Mouse (Mus musculus) forebrain, embryonic 10.5 days (tissue): Measurements from ENCODE around the gene Rps15. TPM values are rescaled to one million over a fixed set of nuclear protein-coding genes. Genes with fewer than 3 reads are reported as not detected.

Source experiments
- DNase-seq: peaks from one replicate; pipeline ENCODE4 v3.0.0-alpha.2; 2017; ENCODE audit warnings: low spot score; ENCODE audit errors: extremely low spot score
- H3K27ac ChIP-seq: fragments of 300-500 bp; sonication (generic); 2 replicates; pipeline ENCODE4 v1.5.1; 2016; ENCODE audit warnings: mild to moderate bottlenecking
- H3K27me3 ChIP-seq: fragments of 300-500 bp; sonication (generic); 2 replicates; pipeline ENCODE4 v1.6.1; 2016; ENCODE audit warnings: mild to moderate bottlenecking; ENCODE audit not compliant: poor library complexity, severe bottlenecking
- H3K36me3 ChIP-seq: fragments of 300-500 bp; sonication (generic); replicated peaks from 2 replicates; pipeline ENCODE4 v1.6.1; 2016; ENCODE audit warnings: mild to moderate bottlenecking, moderate library complexity
- H3K4me1 ChIP-seq: fragments of 300-500 bp; sonication (generic); 2 replicates; pipeline ENCODE4 v1.6.1; 2016
- H3K4me3 ChIP-seq: fragments of 300-500 bp; sonication (generic); 2 replicates; pipeline ENCODE4 v1.5.1; 2016; ENCODE audit warnings: mild to moderate bottlenecking, moderate library complexity
- H3K9me3 ChIP-seq: fragments of 300-500 bp; sonication (generic); 2 replicates; pipeline ENCODE4 v1.6.1; 2016; ENCODE audit warnings: mild to moderate bottlenecking, moderate library complexity
- WGBS: fragments of 180-500 bp; shearing (Covaris S2); methylation state at CpG from one replicate; pipeline ENCODE4 v1.1.7; 2016; 5-methylcytosine and 5-hydroxymethylcytosine counted together
- polyA plus RNA-seq: library from polyadenylated mRNA; unstranded; fragments of >200 nt; fragmentation: Nextera tagmentation; extraction: Ambion mirVana; gene quantifications from 2 replicates; pipeline ENCODE4 v1.2.1, GENCODE M21; 2016

The Rps15 gene
- polyA plus RNA-seq, 1 experiment from 2014 or later, result 1,144 TPM

DNA sequence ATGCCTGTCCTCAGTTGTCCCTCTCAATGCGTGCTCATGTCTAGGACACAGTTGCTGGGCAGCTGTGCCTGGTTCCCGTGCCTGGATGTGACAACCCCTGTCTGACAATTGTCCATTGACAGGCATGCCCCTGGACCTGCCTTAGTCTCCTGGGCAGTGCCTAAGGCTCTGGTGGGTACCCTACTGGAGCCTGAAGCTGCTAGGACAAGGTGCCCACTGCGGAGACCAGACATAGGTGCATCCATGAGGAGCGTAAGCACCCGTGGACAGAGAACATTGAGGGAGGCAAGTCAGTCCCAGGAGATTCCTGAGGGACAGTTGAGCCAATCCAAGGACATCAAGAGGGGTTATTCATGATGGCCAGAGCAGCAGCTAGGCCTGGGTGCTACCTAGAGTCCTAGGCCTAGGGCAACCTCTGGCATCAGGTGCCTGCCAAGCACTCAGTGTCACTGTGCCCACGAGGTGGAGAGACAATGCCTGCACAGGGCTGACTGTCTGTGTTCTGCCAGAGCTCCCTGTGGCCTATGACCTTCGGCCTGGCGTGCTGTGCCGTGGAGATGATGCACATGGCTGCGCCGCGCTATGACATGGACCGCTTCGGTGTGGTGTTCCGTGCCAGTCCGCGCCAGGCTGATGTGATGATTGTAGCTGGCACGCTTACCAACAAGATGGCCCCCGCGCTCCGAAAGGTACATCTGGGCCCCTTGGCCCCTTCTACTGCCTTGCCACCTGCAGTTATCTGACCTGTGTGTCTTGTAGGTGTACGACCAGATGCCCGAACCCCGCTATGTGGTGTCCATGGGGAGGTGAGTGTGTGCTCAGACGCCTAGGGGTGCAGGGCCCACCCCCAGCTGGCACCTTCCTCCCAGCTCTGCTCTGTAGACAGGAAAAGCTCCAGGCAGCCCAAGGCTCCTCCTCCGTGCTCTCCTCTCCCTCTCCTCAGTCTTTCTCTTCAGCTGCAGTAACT lies 37.6 kb upstream of the Rps15 start:
- no peak overlapping the region for H3K27ac ChIP-seq
- peaks cover 72% of the 10 kb centered on the region for H3K36me3 ChIP-seq
- peaks cover 39% of the 10 kb centered on the region for H3K4me1 ChIP-seq
- H3K4me3 ChIP-seq, result no peak overlapping the region
- no peaks in the 10 kb centered on the region for H3K9me3 ChIP-seq
- DNase-seq, result no peak
- H3K27me3 ChIP-seq, result peaks cover 7% of the 10 kb centered on the region
- 95% methylated on average over 26 of the region's 26 CpGs for WGBS

- Histone ChIP-seq H3K27me3 (peaks cover 12% of the 10 kb centered on the region), H3K27ac (no peak overlapping the region), H3K36me3 (peaks cover 72% of the 10 kb centered on the region), H3K4me3 (no peak overlapping the region; the same call in 1 of the 2 replicates), H3K4me1 (peaks cover 39% of the 10 kb centered on the region), H3K9me3 (no peaks in the 10 kb centered on the region)
- no peak for DNase-seq
- 89% methylated on average over 5 of the region's 5 CpGs for WGBS
Observed at GRCm38 (mm10) chr10:80255881-80256535, 36.2 kb upstream of the Rps15 start.

GRCm38 (mm10) chr10:80257936-80258335 lies 34.3 kb upstream of the Rps15 start:
- Histone ChIP-seq H3K4me1 (peaks cover 50% of the 10 kb centered on the region), H3K27ac (no peak overlapping the region), H3K4me3 (no peak overlapping the region), H3K36me3 (peaks cover 66% of the 10 kb centered on the region), H3K9me3 (no peaks in the 10 kb centered on the region), H3K27me3 (peaks cover 12% of the 10 kb centered on the region)
- WGBS, result 90% methylated on average over 2 of the region's 2 CpGs
- no peak for DNase-seq

DNA sequence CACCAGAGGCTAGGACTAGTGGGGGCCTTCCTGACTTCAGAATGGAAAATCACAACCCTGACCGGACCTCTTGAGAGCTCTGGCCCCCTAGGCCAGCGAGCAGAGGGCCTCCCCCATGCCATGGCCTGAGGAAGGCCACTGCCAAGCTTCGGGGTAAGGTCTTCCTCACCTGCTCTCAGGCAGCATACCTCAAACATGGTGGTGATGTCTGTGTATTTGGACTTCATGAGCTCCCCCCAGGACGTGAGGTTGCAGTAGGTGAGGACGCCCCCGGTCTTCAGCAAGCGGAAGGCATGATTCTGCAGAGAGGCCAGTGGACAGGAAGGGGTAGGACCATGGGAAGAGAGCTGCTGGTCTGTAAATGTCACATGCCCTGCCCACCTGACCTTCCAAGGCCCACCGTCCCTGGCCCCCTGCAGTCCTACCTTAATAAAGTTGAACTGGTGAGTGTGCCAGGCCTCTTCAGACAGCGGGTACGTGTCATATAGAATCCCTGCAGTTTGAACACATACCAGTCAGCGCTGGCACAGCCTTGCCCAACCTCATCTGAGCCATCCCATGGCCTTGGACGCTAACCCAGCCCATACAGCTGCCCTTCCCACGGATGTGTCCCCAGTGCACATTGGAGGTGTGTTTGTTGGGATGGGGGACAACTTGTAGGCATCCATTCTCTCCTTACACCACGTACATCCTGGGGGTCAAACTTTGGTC lies 33.3 kb upstream of the Rps15 start:
- peaks cover 56% of the 10 kb centered on the region for H3K36me3 ChIP-seq
- H3K4me3 ChIP-seq, result peak overlapping the region; percentile 57
- no peaks in the 10 kb centered on the region for H3K9me3 ChIP-seq
- peak overlapping the region; percentile 91 for H3K27ac ChIP-seq
- DNase-seq, result no peak
- peaks cover 12% of the 10 kb centered on the region for H3K27me3 ChIP-seq
- 92% methylated on average over 14 of the region's 14 CpGs for WGBS
- peaks cover 50% of the 10 kb centered on the region for H3K4me1 ChIP-seq

DNA sequence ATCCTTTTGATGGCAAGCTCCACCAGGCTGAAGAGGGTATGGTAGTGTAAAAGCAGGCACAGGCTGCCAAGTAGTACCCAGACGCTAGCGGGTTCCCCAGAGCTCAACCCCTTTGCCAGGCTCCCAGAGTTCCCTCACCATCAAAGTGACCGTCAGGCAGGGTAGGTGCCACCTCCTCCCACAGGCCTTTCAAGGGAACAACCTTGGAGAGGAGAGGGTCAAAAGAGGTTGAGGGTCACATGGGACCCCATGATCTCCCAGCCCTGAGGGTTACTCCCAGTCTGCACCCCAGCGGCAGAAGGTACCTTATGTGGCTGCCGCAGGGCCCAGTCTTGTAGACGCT lies 32.8 kb upstream of the Rps15 start:
- Histone ChIP-seq H3K27ac (peak overlapping the region; percentile 91), H3K4me3 (peak overlapping the region; percentile 57), H3K27me3 (peaks cover 12% of the 10 kb centered on the region), H3K36me3 (peaks cover 51% of the 10 kb centered on the region), H3K4me1 (peaks cover 54% of the 10 kb centered on the region), H3K9me3 (no peaks in the 10 kb centered on the region)
- WGBS, result 81% methylated on average over 6 of the region's 6 CpGs
- DNase-seq, result no peak

GRCm38 (mm10) chr10:80259861-80260641 lies 32.2 kb upstream of the Rps15 start:
- DNase-seq, result peak; percentile 50
- WGBS, result 11% methylated on average over 19 of the region's 19 CpGs
- H3K4me1 ChIP-seq, result peaks cover 58% of the 10 kb centered on the region

GRCm38 (mm10) chr10:80260642-80261584 lies 31.3 kb upstream of the Rps15 start, which contains the start of the genes Gamt and Dazap1:
TSS of gene Gamt (minus strand) at chr10:80261012.
TSS of gene Dazap1 (plus strand) at chr10:80261486.
- H3K9me3 ChIP-seq, result no peaks in the 10 kb centered on the region
- H3K4me3 ChIP-seq, result peak within 1 kb of the TSS; percentile 57
- H3K36me3 ChIP-seq, result peaks cover 36% of the 10 kb centered on the region
- H3K4me1 ChIP-seq, result peaks cover 61% of the 10 kb centered on the region
- peak; percentile 98 for DNase-seq
- H3K27ac ChIP-seq, result peak within 1 kb of the TSS; percentile 91
- under 1% methylated on average over 49 of the region's 49 CpGs for WGBS
- peaks cover 12% of the 10 kb centered on the region for H3K27me3 ChIP-seq

More at GRCm38 (mm10) chr10:80259861-80260641, 32.2 kb upstream of the Rps15 start:
- Histone ChIP-seq H3K36me3 (peaks cover 44% of the 10 kb centered on the region), H3K27ac (peak overlapping the region; percentile 91), H3K9me3 (no peaks in the 10 kb centered on the region), H3K4me3 (peak overlapping the region; percentile 57), H3K27me3 (peaks cover 12% of the 10 kb centered on the region)

DNA sequence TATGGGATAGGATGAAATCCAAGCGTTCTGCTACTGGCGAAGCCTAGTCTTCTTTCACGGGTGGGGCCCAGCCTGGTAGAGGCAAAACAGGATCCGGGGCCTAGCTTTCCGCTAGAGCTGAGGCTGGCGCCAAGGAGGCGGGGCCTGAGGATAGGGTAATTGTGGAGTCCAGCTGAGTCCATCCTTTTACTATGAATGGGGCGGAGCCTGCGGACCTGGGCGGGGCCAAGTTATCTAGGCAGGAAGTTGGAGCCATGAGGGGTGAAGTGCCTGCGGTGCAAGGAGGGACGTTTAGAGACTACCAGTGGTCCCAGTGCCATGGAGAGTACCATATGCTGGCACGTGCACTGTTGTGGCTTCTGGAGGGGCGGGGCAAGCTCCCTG lies 30.7 kb upstream of the Rps15 start:
- Histone ChIP-seq H3K27me3 (peaks cover 12% of the 10 kb centered on the region), H3K27ac (peak overlapping the region; percentile 91), H3K4me3 (peak overlapping the region; percentile 57), H3K9me3 (no peaks in the 10 kb centered on the region), H3K36me3 (peaks cover 33% of the 10 kb centered on the region), H3K4me1 (peaks cover 63% of the 10 kb centered on the region)
- DNase-seq, result peak; percentile 92
- under 1% methylated on average over 14 of the region's 14 CpGs for WGBS

- peaks cover 12% of the 10 kb centered on the region for H3K27me3 ChIP-seq
- H3K36me3 ChIP-seq, result peaks cover 33% of the 10 kb centered on the region
- peak overlapping the region; percentile 91; the same call in 1 of the 2 replicates for H3K27ac ChIP-seq
- 74% methylated on average over 12 of the region's 12 CpGs for WGBS
- peak overlapping the region; percentile 57 for H3K4me3 ChIP-seq
- H3K9me3 ChIP-seq, result no peaks in the 10 kb centered on the region
- peaks cover 69% of the 10 kb centered on the region for H3K4me1 ChIP-seq
- no peak for DNase-seq
Observed at GRCm38 (mm10) chr10:80262169-80262568, 30.1 kb upstream of the Rps15 start.

DNA sequence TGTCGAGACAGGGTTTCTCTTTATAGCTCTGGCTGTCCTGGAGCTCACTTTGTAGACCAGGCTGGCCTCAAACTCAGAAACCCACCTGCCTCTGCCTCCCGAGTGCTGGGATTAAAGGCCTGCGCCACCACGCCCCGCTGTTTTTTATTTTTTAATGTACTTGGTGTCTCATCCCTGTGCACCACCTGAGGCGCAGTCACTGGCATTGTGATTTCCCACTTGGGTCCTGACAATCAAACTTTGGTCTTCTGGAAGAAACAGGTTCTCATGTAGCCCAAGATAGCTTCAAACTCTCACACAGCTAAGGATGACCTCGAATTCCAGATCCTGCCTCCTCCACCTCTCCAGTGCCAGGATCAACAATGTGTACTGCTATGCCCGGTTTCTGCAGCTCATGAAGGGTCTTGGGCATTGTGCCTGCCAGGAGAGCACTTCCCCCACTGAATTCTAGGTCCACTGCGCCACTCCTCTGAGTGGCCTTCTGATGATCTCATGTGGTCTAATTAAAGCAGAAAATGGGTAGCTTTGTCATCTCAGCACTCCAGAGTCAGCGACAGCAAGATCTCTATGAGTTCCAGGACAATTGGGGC lies 29.4 kb upstream of the Rps15 start:
- peaks cover 76% of the 10 kb centered on the region for H3K4me1 ChIP-seq
- peak overlapping the region; percentile 21; the same call in 1 of the 2 replicates for H3K4me3 ChIP-seq
- WGBS, result 93% methylated on average over 10 of the region's 10 CpGs
- H3K9me3 ChIP-seq, result no peaks in the 10 kb centered on the region
- H3K27me3 ChIP-seq, result peaks cover 12% of the 10 kb centered on the region
- DNase-seq, result no peak
- no peak overlapping the region for H3K27ac ChIP-seq
- peaks cover 33% of the 10 kb centered on the region for H3K36me3 ChIP-seq
